Mouse (Mus musculus) stomach, postnatal 0 days (tissue): ENCODE measurements around the gene Slco2a1. TPM values are rescaled to one million over a fixed set of nuclear protein-coding genes. Genes with fewer than 3 reads are reported as not detected.

Experiments
- ATAC-seq: fragments of 200-750 bp; cut with Nextera tagmentation; 2 replicates; pipeline ENCODE4 v1.8.0; 2017; ENCODE audit not compliant: low FRiP score, low TSS enrichment
- DNase-seq: peaks from one replicate; pipeline ENCODE4 v3.0.0-alpha.2; 2016; ENCODE audit warnings: low spot score
- H3K27ac ChIP-seq: fragments of 300-500 bp; sonication (generic); replicated peaks from 2 replicates; pipeline ENCODE4 v1.5.1; 2014; ENCODE audit warnings: mild to moderate bottlenecking, control low read depth
- H3K27me3 ChIP-seq: fragments of 300-500 bp; sonication (generic); 2 replicates; pipeline ENCODE4 v1.6.1; 2014; ENCODE audit warnings: low read length; ENCODE audit not compliant: control insufficient read depth, insufficient read depth
- H3K36me3 ChIP-seq: fragments of 300-500 bp; sonication (generic); 2 replicates; pipeline ENCODE4 v1.6.1; 2014; ENCODE audit warnings: low read length, mixed read lengths; ENCODE audit not compliant: control insufficient read depth, insufficient read depth
- H3K4me1 ChIP-seq: fragments of 300-500 bp; sonication (generic); replicated peaks from 2 replicates; pipeline ENCODE4 v1.6.1; 2014; ENCODE audit warnings: antibody characterized with exemption; ENCODE audit not compliant: control insufficient read depth, insufficient read depth
- H3K4me2 ChIP-seq: fragments of 300-500 bp; sonication (generic); replicated peaks from 2 replicates; pipeline ENCODE4 v1.6.1; 2014; ENCODE audit warnings: low read depth, mild to moderate bottlenecking, control low read depth, moderate library complexity
- H3K4me3 ChIP-seq: fragments of 300-500 bp; sonication (generic); 2 replicates; pipeline ENCODE4 v1.5.1; 2014; ENCODE audit warnings: low read depth, low read length, control low read depth
- H3K9ac ChIP-seq: fragments of 300-500 bp; sonication (generic); 2 replicates; pipeline ENCODE4 v1.6.1; 2014; ENCODE audit warnings: mild to moderate bottlenecking, low read length, control low read depth, mixed read lengths
- H3K9me3 ChIP-seq: fragments of 300-500 bp; sonication (generic); 2 replicates; pipeline ENCODE4 v1.6.1; 2016; ENCODE audit warnings: low read length; ENCODE audit not compliant: control insufficient read depth
- CTCF ChIP-seq: IDR thresholded peaks from 2 replicates; pipeline ENCODE4 v1.5.1; 2016; ENCODE audit warnings: antibody characterized with exemption, low read depth, mild to moderate bottlenecking, moderate library complexity
- EP300 ChIP-seq: optimal IDR thresholded peaks from 2 replicates; pipeline ENCODE3; 2016; ENCODE audit warnings: antibody characterized with exemption
- WGBS: fragments of 180-500 bp; shearing (Covaris S2); extraction: QIAGEN DNeasy Blood & Tissue Kit; methylation state at CpG from one replicate; pipeline ENCODE4 v1.1.7; 2014; 5-methylcytosine and 5-hydroxymethylcytosine counted together
- polyA plus RNA-seq: library from polyadenylated mRNA; unstranded; fragments of >200 nt; fragmentation: Nextera tagmentation; extraction: Ambion mirVana; gene quantifications from 2 replicates; pipeline ENCODE4 v1.2.1, GENCODE M21; 2015

The Slco2a1 gene
- polyA plus RNA-seq, 1 experiment from 2014 or later = 22.3 TPM

GRCm38 (mm10) chr9:103083405-103083804 lies 94.9 kb downstream of the Slco2a1 start:
- TF ChIP-seq CTCF = no peak
- no peak for TF ChIP-seq EP300
- no peaks in the 10 kb centered on the region for H3K4me1 ChIP-seq
- no peaks in the 10 kb centered on the region for H3K36me3 ChIP-seq
- no peak overlapping the region for H3K4me3 ChIP-seq
- no peak overlapping the region for H3K4me2 ChIP-seq
- no peak for DNase-seq
- H3K9me3 ChIP-seq = no peaks in the 10 kb centered on the region
- no peak for ATAC-seq
- 73% methylated on average over 3 of the region's 3 CpGs for WGBS
- H3K9ac ChIP-seq = no peak overlapping the region
- no peak overlapping the region for H3K27ac ChIP-seq
- no peaks in the 10 kb centered on the region for H3K27me3 ChIP-seq

- TF ChIP-seq CTCF (no peak), EP300 (no peak)
- no peaks in the 10 kb centered on the region for H3K4me1 ChIP-seq
- no peak overlapping the region for H3K9ac ChIP-seq
- no peak overlapping the region for H3K4me2 ChIP-seq
- ATAC-seq (no peak), DNase-seq (no peak)
- no peaks in the 10 kb centered on the region for H3K27me3 ChIP-seq
- over 99% methylated on average over 6 of the region's 6 CpGs for WGBS
- no peak overlapping the region for H3K4me3 ChIP-seq
- no peaks in the 10 kb centered on the region for H3K9me3 ChIP-seq
- no peak overlapping the region for H3K27ac ChIP-seq
- no peaks in the 10 kb centered on the region for H3K36me3 ChIP-seq
Observed at GRCm38 (mm10) chr9:103086736-103087135, 98.2 kb downstream of the Slco2a1 start.

DNA sequence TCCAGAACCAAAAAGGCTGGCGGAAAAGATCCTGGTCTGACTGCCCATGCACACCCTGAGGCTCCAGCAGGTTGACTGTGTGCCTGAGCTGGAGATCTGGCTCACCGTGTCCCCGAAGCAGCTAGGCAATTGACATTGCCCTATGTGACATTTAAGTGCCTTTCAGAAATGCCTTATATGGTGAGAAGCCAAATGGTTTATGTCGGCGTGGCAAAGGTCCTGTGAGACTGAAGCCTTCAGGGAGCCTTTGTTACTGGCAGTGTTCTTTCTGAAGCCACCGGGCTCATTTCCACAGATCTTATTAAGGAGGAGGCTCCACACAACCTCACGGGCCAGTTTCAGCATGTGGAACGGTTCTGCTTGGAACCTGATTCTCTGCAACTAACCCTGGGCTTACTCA lies 98.8 kb downstream of the Slco2a1 start:
- Histone ChIP-seq H3K36me3 (no peaks in the 10 kb centered on the region), H3K9me3 (no peaks in the 10 kb centered on the region), H3K27me3 (no peaks in the 10 kb centered on the region), H3K4me3 (no peak overlapping the region), H3K4me2 (no peak overlapping the region), H3K27ac (peak overlapping the region; percentile 13; the same call in 1 of the 2 replicates), H3K4me1 (no peaks in the 10 kb centered on the region), H3K9ac (no peak overlapping the region)
- TF ChIP-seq CTCF = no peak
- no peak for TF ChIP-seq EP300
- ATAC-seq (no peak), DNase-seq (peak; percentile 12)
- WGBS = 47% methylated on average over 8 of the region's 8 CpGs

DNA sequence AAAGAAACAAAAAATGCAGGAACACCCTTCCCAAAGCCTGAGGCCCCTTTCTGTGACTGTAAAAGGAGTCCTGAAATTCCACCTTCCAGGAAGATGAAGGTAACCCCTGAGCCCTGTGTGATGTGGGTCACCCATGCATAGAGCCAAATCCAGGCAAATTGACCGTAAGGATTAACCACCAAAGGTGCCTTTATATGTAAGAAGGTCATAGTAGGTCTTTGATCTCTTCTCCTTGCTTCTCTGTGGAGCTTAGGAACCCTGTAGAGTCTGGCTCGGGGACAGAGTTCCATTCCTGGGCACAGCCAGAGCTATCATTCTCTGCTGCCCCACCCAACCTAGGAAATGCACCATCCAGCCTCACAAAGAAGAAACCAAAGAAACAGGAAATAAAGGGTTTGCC lies 100.1 kb downstream of the Slco2a1 start:
- no peak overlapping the region for H3K4me2 ChIP-seq
- no peak for TF ChIP-seq CTCF
- TF ChIP-seq EP300 = no peak
- DNase-seq (peak; percentile 10), ATAC-seq (no peak)
- H3K27ac ChIP-seq = no peak overlapping the region
- H3K4me1 ChIP-seq = no peaks in the 10 kb centered on the region
- 73% methylated on average over 2 of the region's 2 CpGs for WGBS
- H3K4me3 ChIP-seq = no peak overlapping the region
- H3K27me3 ChIP-seq = no peaks in the 10 kb centered on the region
- no peaks in the 10 kb centered on the region for H3K36me3 ChIP-seq
- H3K9ac ChIP-seq = no peak overlapping the region
- no peaks in the 10 kb centered on the region for H3K9me3 ChIP-seq

- Histone ChIP-seq H3K9ac (no peak overlapping the region), H3K4me1 (no peaks in the 10 kb centered on the region), H3K36me3 (no peaks in the 10 kb centered on the region), H3K27me3 (no peaks in the 10 kb centered on the region), H3K4me3 (no peak overlapping the region), H3K4me2 (no peak overlapping the region), H3K27ac (0 out of 2 replicates have a peak overlapping the region, but pooled peaks have one; percentile 25), H3K9me3 (no peaks in the 10 kb centered on the region)
- DNase-seq (peak; percentile 86), ATAC-seq (peak; percentile 94)
- 24% methylated on average over 9 of the region's 9 CpGs for WGBS
- TF ChIP-seq EP300 (no peak), CTCF (no peak)
Observed at GRCm38 (mm10) chr9:103090116-103090875, 101.8 kb downstream of the Slco2a1 start.

GRCm38 (mm10) chr9:103091039-103091883 lies 102.7 kb downstream of the Slco2a1 start:
- WGBS = 72% methylated on average over 16 of the region's 16 CpGs
- no peak for TF ChIP-seq CTCF
- no peak for TF ChIP-seq EP300
- Histone ChIP-seq H3K4me3 (no peak overlapping the region), H3K27me3 (no peaks in the 10 kb centered on the region), H3K4me2 (no peak overlapping the region), H3K4me1 (no peaks in the 10 kb centered on the region), H3K27ac (no peak overlapping the region), H3K9me3 (no peaks in the 10 kb centered on the region), H3K36me3 (no peaks in the 10 kb centered on the region), H3K9ac (no peak overlapping the region)
- ATAC-seq (no peak), DNase-seq (peak; percentile 32)
